In genomic region chr4:149876761-149877160, GRCm38 (mm10) we compare ENCODE assay signal across 8 mouse cellular contexts.
A peak's percentile ranks its signal among the peaks of the same experiment; 100 is the strongest.
DNase-seq lines count a peak whose midpoint lies in the region; ATAC-seq and TF ChIP-seq lines count a peak whose summit lies in the region.

No protein-coding gene starts in this region.

- H3K4me2 ChIP-seq in forebrain, embryonic 12.5 days: no peak overlapping the region
- no peak overlapping the region for H3K4me2 ChIP-seq in forebrain, embryonic 13.5 days
- no peak overlapping the region for H3K4me2 ChIP-seq in lung, embryonic 15.5 days

- TF ChIP-seq CTCF in cortical plate, adult 2 months (IDR thresholded peaks at IDR 0.05; ENCODE audit: extremely low read depth, insufficient read depth, low read length): no peak

- intact Hi-C loops in heart, postnatal 36 days (cut with DNase I): no loop called here

- H3K36me3 ChIP-seq in forebrain, embryonic 12.5 days (replicated peaks): no peaks in the 10 kb centered on the region
- H3K36me3 ChIP-seq in forebrain, embryonic 13.5 days (ENCODE audit: poor library complexity, severe bottlenecking): no peaks in the 10 kb centered on the region
- H3K36me3 ChIP-seq in lung, embryonic 15.5 days: no peaks in the 10 kb centered on the region

- H3K9me3 ChIP-seq in forebrain, embryonic 12.5 days: no peaks in the 10 kb centered on the region
- no peaks in the 10 kb centered on the region for H3K9me3 ChIP-seq in forebrain, embryonic 13.5 days (replicated peaks)
- H3K9me3 ChIP-seq in lung, embryonic 15.5 days: no peaks in the 10 kb centered on the region

- H3K27me3 ChIP-seq in forebrain, embryonic 12.5 days: 0 out of 2 replicates have a peak, but pooled peaks cover 3% of the 10 kb centered on the region
- no peaks in the 10 kb centered on the region for H3K27me3 ChIP-seq in forebrain, embryonic 13.5 days
- H3K27me3 ChIP-seq in lung, embryonic 15.5 days: no peaks in the 10 kb centered on the region

- H3K4me1 ChIP-seq in forebrain, embryonic 12.5 days: peaks cover 41% of the 10 kb centered on the region
- peaks cover 38% of the 10 kb centered on the region for H3K4me1 ChIP-seq in forebrain, embryonic 13.5 days
- peaks cover 3% of the 10 kb centered on the region; the same call in 1 of the 2 replicates for H3K4me1 ChIP-seq in cortical plate, adult 2 months (ENCODE audit: control insufficient read depth, insufficient read depth, low read length)
- peaks cover 43% of the 10 kb centered on the region for H3K4me1 ChIP-seq in lung, embryonic 15.5 days

- 79% methylated on average over 6 of the region's 6 CpGs for WGBS in forebrain, embryonic 12.5 days
- 84% methylated on average over 6 of the region's 6 CpGs for WGBS in forebrain, embryonic 13.5 days
- WGBS in lung, embryonic 15.5 days: 30% methylated on average over 6 of the region's 6 CpGs

- DNase-seq in heart, postnatal 36 days: peak; percentile 58 to 72
- DNase-seq in spleen, postnatal 36 days (ENCODE audit: low spot score in 2 of 2): no peak
- no peak for DNase-seq in spleen, postnatal 14 days (ENCODE audit: low spot score in 2 of 2)
- no peak for DNase-seq in layer of hippocampus, postnatal 36 days

- no peak for ATAC-seq in forebrain, embryonic 12.5 days (ENCODE audit: low FRiP score)
- ATAC-seq in forebrain, embryonic 13.5 days: no peak
- ATAC-seq in lung, embryonic 15.5 days (ENCODE audit: borderline replicate concordance, extremely low read depth, low FRiP score, low TSS enrichment): peak; percentile 65; the same call in 1 of the 2 replicates

- TF ChIP-seq POLR2A in cortical plate, adult 2 months (IDR thresholded peaks at IDR 0.05; ENCODE audit: extremely low read depth, insufficient read depth, low read length): no peak

- H3K9ac ChIP-seq in forebrain, embryonic 12.5 days: no peak overlapping the region
- H3K9ac ChIP-seq in forebrain, embryonic 13.5 days: no peak overlapping the region
- no peak overlapping the region for H3K9ac ChIP-seq in lung, embryonic 15.5 days

- H3K4me3 ChIP-seq in forebrain, embryonic 12.5 days (replicated peaks): no peak overlapping the region
- H3K4me3 ChIP-seq in forebrain, embryonic 13.5 days: no peak overlapping the region
- H3K4me3 ChIP-seq in cortical plate, adult 2 months (ENCODE audit: insufficient read depth, low read length): no peak overlapping the region
- H3K4me3 ChIP-seq in lung, embryonic 15.5 days: no peak overlapping the region

- H3K27ac ChIP-seq in forebrain, embryonic 12.5 days: peak overlapping the region; percentile 57
- no peak overlapping the region for H3K27ac ChIP-seq in forebrain, embryonic 13.5 days
- H3K27ac ChIP-seq in cortical plate, adult 2 months (ENCODE audit: insufficient read depth, low read length): peak overlapping the region; percentile 63; the same call in 1 of the 2 replicates
- no peak overlapping the region for H3K27ac ChIP-seq in lung, embryonic 15.5 days

Comparison
In these comparisons a context has a peak if more than half of its experiments do, and no peak if none do; other contexts are left out.
1. H3K27ac ChIP-seq: peak in forebrain, embryonic 12.5 days (single experiment) and cortical plate, adult 2 months (single experiment); none in forebrain, embryonic 13.5 days (single experiment) and lung, embryonic 15.5 days (single experiment).
2. DNase-seq: peak in heart, postnatal 36 days (2 of 2); none in spleen, postnatal 36 days (0 of 2), spleen, postnatal 14 days (0 of 2) and layer of hippocampus, postnatal 36 days (0 of 2).